Mouse (Mus musculus) thymus, postnatal 14 days (tissue): Measurements from ENCODE around the gene Arvcf.

Experiments
- DNase-seq: peaks from one replicate; pipeline ENCODE4 v3.0.0; 2021

Arvcf gene

GRCm38 (mm10) chr16:18347931-18348600 is at the start of gene Arvcf, which contains the start of gene Tango2:
Arvcf (plus strand) TSS chr16:18348182.
Tango2 (minus strand) TSS chr16:18348103.
- DNase-seq: peak; percentile 80

DNA sequence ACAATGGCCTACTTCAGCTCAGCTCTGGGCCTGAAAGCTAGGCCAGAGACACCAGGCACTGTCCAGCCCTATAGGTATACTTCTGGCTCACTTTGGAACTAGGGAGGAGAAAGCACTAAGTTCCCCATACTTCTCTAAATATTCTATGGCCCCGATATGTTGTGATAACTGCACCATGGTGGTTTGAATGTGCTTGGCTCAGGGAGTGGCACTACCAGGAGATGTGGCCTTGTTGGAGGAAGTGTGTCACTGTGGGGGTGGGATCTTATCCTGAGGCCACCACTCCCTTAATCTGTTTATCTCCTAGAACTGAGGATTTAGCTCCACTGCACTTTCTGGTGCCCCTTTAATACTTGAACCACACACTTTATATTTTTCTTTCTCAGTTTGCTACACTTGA is 39.8 kb upstream of the Arvcf start:
- no peak for DNase-seq

GRCm38 (mm10) chr16:18318992-18319391 is 29.0 kb upstream of the Arvcf start:
- no peak for DNase-seq

GRCm38 (mm10) chr16:18321443-18321842 is 26.5 kb upstream of the Arvcf start:
- DNase-seq: no peak

DNA sequence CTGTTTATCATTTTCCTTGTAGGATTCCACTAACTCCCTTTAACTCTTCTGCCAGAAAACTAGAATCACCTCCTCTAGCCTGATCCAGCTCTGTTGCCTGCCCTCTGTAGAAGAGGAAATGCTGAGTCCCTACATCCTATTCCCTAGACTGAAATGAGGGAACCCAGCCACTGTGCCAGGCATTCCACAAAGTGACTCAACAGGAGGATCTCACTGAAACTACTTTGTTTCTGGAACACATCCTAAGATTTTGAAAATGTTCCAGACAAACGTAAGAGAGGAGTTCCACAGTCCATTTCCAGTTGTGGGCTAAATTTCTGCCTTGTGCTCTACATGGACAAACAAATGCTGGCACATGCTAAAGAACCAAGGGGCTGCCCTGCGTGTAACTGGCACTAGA is 24.5 kb upstream of the Arvcf start:
- DNase-seq: no peak

DNA sequence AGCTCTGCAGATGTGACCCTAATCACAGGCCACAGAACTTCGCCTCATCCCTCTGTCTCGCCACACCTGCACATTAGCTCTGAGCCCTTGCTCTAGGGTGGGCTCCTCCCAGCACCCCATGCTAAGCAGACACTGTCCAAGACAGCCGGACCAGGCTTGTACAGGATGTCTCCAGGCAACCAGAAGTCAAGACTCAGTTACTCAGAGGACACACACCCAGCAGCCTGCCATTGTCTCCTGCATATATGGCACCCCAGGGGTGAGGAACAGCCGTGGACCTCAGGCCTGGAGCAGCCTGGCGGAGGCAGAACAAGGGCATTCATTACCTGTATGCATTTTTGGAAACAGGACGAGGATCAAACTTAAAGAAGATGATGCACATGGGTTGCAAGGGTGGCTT is 24.0 kb upstream of the Arvcf start:
- DNase-seq: no peak

DNA sequence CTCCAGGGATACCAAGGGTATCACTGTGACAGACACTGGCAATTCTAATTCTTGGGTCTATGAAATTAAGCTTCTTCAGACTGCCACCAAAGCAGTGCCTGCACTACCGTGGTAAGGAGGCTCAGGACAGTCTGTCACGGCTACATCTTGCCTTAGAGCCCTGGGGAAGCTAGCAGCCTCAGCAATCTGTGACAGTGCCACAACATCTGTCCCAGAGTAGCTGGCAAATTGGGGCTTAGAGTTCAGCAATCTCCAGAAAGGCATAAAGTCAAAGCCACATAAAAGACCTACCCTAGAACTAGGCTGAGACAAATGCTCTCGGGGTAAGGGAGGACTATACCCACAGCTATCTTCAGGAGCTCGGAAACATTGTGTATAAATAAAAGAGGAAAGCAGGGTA is 22.2 kb upstream of the Arvcf start:
- peak; percentile 64 for DNase-seq

- no peak for DNase-seq
These were observed 20.0 kb upstream of the Arvcf start for GRCm38 (mm10) chr16:18327936-18328335.

DNA sequence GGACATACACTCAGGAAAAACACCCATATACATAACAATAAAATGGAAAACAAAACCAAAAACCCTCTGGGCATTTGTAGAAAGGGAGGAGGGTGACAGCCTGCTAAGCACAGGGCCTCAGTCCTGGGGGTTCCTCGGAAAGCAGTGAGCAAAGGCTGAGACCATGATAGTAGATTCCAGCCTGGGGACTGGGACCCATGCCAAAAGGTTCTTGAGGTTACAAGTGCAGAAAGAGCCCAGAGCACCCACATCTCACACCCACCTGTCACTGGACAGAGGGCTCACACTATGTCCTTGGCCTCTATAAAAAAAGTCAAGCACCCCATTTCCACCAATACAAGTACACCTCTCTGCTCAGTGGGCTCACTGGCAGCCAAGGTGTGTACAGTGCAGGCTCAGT is 19.5 kb upstream of the Arvcf start:
- no peak for DNase-seq

DNA sequence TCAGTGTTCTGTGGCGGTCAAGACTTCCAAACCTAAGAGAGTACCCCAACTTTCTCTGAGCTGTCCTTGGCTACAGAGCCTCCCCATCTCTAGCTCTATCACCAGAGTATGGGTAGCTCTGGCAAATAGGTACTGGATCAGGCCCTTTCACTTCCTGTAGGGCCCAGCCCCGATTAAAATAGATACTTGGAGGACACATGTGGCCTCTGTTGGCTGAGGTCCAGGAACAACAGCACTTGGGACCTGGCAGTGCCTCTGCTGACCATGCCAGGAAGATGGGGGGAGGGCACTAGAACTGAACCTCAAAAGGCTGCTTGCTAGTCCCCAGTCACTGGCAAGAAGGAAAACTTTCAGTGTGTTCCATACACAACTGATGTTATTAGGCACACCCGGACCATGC is 14.0 kb upstream of the Arvcf start:
- no peak for DNase-seq

DNA sequence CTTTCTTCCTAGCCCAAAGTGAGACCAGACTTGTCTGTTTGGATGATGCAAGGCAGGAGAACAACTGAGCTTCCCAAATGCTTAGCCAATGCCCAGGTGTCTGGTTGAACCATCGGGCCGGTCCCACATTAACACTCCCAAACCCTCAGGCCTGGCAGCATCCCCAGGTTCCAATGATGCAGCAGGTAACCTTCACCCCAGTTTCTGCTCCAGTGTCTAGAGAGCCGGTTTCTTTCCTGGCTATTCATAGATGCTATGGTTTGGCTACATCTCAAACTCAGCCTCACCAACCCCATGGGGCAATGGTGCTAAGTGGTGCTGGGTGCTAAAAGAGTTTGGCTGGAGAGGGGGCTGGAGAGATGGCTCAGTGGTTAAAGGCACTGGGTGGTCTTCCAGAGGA is 12.0 kb upstream of the Arvcf start:
- no peak for DNase-seq

DNA sequence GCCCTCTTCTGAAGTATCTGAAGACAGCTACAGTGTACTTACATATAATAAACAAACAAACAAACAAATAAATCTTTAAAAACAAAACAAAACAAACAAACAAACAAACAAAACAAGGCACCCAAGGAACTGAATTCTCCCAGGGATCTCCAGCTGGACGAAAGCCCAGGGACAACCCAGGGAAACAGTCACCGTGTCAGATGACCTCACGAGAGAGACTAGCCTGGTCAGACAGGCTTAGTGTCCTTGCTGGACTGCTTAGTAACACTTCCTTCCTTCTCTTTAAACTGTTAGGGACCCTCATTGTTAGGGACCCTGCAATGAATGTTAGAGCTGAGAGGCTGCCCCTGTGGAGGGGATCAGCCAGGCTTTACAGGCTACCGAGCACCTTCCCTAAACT is 10.7 kb upstream of the Arvcf start:
- no peak for DNase-seq

DNA sequence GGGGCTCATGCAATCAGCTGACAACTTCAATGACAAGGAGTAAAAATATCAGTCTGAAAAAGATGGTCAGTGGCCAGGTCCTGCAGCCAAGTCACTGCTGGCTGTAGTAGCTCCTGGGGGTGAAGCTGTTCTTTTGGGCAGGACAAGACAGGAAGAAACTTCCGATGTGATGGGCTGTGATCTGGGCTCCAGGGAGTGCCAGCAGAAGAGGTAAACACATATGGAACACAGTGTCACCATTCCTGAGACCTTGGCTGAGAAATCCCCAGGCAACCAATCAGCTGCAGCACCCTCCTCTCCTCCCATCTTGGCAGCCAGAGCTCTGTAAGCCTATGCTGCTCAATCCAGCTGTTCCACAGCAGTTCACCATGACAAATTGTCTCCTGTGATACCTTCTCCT is 8.1 kb upstream of the Arvcf start:
- no peak for DNase-seq

- DNase-seq: no peak
These were observed 6.4 kb upstream of the Arvcf start for GRCm38 (mm10) chr16:18341605-18342004.

DNA sequence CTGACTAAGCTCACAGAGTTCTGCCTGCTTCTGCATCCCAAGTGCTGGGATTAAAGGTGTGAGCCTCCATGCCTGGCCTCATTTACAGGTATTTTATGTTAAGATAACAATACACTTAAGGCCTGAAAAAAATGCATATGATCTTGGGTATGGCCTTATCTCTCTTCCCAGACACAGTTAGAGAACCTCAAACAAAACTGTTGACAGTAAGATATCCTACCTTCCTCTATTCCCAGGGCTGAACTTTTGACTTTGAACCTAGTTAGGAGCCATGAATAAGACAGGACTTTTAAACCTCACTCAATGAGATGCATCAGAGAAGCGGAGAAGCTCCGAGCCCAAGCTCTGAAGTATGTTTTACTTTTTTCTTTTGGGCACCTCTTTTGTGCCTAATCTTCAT is 5.9 kb upstream of the Arvcf start:
- no peak for DNase-seq

DNA sequence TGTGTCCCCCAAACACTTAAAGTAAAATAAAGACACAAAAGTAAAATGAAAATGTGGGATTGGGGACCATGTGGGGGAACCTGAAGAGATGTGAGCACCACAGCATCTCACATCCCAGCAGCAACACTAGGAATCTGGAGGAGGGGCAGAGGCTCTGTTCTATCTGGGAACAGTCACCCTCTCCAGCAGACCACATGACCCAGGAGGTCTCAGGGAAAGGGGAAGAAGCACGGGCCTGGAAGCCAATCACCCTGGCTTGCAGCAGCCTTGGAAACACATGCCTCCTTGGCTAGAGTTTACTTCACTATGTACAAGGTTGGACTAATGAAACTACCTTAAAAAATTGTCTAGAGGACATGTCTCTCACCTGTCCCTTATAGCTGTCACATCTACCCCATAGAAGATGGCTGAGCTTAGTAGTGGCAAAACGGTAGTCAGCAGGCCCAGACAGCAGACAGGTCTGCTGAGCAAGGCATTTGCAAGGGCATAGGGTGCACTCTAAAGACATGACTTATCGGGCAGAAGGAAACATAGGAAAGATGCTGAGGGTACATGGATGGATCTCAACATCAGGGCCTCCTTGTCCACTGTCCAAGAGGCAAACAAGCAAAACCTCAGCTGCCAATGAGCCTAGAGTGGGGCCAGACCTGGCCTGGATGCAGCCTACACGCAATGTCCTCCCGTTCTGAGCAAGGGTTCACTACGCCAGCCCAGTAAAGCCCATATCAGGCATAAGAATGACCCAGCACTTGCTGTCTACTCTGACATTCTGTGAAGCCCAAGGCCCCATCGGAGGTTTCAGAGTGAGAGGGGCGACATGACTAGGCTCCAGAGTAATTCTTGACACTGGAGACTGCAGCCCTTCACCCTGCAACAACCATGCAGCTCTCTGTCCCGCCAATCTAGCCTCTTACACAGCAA is 5.1 kb upstream of the Arvcf start:
- DNase-seq: peak; percentile 16

DNA sequence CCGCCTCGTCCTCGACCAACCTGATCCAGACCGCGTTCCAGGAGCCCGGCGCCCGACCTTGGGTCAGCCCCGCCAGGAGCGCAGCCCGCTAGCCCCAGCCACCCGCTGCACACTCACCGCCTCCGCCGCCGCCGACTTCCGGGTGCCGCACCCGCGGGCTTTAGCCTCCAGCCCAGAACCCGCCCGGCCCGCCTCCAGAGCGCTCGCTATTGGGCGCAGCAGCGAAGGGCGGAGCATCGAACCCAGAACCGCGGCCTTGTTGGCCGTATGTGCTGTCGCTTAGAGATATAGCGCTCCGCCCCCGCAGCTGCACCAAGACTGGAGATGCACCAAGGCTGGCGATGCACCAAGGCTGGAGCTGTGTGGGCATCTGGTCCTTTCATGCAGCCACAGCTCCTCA is 4.2 kb upstream of the Arvcf start:
- DNase-seq: peak; percentile 99

GRCm38 (mm10) chr16:18345243-18345642 is 2.7 kb upstream of the Arvcf start:
- DNase-seq: peak; percentile 87

DNA sequence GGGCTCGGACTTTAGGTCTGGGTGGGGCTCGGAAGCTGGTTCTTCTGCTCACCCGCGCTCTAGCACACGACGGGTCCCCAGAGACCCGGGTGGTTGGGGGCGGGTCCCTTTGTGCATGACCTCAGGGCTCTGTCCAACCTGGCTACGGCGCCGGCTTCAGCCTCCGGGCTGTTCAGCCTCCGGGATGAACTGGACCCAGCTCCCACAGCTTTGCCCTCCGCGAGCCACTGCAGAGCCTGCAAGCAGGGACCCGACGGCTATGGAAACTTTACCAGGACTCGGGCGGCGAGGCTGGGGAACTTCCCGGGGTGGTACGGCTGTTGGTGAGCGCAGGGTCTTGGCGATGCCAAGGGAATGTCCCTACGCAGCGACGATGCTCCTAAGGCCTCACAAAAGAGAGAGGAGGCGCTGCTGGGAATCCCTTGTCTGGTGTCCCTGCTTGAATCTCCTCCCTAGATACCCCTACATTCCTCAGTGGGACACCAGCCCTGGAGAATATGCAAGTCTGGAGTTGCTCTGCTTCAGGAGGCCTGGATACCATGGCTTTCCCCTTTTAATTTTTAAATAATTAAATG is 706 bp downstream of the Arvcf start:
- DNase-seq: peak; percentile 14

- no peak for DNase-seq
These were observed 1.9 kb downstream of the Arvcf start for GRCm38 (mm10) chr16:18349761-18350325.

DNA sequence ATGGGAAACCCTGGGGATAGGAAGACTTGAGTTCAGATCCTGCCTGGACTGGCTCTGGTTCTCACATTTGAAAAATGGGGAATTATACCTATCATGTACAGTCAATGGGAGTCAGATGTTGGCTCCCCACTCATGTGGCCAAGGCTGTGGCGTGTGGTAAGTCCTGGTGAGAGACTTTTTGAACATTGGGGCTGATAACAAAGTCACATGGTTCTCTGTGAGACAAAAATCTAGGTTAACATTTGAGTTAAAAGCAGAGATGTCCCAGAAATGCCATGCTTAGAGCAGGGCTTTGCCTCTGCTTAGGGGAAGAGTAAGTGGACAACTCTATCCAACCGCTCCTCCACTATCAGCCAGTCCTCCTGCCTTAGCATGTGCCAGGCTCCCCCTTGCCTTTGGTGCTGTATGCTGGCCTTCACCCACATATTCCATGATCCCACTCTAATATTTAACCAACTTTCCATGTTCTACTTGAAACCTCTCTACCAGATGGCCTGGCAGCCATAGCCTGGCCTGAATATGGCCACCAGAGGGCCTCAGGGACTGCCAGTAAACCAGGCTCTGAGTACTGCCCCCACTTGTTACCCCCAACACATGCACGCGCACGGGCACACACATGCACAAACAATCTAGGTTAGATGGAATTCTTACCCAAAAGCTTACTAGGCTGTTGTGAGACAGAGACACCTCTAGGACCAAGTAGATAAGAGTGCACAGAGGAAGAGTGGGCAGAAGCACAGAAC is 3.5 kb downstream of the Arvcf start:
- DNase-seq: peak; percentile 56

DNA sequence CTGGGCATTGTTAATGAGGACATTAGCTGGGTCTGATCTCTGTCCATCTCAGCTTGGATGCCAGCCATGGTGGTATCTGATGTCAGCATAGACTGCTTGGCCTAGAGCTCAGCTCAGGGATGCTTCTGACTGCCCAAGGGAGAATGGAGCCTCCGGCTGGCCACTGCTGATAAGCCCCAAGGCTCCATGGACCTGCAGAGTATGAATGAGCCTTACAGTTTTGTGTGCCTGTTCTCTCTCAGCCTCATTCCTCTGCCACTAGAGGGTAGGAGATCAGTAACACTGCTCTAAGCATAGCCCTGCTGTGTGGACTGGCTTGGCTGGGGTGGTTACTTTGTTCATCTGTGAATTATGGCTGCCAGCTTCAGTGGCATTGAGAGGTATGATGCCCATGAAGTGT is 5.1 kb downstream of the Arvcf start:
- DNase-seq: no peak

- no peak for DNase-seq
These were observed 9.0 kb downstream of the Arvcf start for GRCm38 (mm10) chr16:18356961-18357360.
